Mouse (Mus musculus): ENCODE results near the gene B3gnt7.
"Not testable (repeated sequence)": the region's sequence is repeated elsewhere in the genome, so short reads cannot be mapped to it uniquely, and the experiment has no call there.

The B3gnt7 gene

DNA sequence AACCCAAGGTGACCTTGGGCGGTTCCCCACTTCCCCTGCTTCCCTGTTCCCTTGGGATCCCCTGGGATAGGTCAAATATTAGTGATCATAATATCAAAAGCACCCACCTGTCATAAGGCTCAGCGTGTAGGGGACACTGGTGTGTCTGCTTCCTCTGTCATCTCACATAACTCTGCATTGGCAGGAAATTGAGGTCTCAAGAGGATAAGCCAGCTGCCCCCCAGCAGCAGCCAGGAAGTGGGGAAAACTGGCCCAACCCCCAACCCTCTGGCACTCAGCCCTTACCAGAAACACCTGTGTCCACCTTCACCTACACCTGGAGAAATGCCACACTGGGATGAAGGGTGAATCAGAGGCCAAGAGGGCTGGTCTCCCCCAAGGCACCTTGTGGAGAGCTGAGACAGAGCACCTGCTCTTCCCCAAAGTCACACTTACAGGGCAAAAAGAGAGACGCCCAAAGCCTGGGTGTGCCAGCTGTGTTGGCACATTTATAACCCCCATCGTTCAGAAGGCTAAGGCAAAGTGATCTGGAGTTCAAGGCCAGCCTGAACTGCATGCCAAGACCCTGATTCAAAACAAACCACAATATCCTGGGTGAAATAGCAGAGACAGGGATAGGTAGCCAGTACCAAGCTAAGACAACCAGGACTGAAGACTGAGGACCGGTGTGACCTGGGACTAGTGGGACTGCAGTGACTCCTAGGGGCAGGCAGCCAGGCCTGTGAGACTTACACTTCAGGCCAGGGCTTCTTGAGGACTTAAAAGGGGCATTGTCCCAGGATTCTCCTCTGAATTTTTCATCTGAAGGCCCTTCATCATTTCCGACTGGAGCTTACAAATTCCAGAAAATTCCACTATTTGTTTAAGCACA is 1.2 kb upstream of the B3gnt7 start:
- DNase-seq (ENCODE audit: low read depth in 1 of 2, low spot score in 2 of 2): no peak

DNA sequence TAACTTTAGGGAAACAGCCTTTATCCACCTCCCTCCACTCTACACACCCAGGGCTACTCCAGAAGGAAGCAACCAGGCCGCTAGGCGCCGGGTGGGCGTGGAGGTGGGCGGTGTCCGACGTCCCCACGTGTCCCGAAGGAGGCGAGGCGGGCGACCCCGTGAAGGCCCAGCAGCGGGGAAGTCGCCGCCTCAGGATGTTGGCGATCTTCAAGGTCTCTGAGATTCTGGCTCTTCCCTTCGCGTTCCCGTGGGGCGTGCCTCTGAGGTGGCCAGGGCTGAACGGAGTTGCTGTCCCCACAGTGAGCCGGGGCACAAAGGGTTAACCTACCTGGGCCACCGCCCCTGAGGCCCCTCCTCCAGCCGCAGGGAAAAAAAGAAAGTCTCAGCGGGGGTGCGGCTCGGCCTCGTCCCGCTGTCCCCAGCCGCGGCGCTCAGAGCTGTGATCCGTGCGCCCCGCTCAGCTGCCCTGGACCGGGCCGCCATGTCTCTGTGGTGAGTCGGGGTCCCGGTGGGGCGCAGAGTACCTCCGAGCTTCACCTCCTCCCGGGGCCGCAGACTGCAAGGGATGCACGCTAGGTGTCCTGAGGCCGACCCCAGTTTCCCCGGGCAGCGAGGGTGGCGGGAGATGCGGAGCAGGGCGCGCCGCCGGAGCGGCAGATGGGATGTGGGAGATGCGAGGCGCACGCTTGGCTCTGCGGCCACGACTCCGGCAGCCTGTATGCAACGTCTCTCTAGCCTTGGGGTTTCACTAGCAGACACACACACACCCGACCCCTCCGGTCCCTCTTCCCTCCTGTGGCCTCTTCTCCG is 636 bp downstream of the B3gnt7 start:
- DNase-seq (ENCODE audit: low read depth in 1 of 2, low spot score in 2 of 2): no peak

DNA sequence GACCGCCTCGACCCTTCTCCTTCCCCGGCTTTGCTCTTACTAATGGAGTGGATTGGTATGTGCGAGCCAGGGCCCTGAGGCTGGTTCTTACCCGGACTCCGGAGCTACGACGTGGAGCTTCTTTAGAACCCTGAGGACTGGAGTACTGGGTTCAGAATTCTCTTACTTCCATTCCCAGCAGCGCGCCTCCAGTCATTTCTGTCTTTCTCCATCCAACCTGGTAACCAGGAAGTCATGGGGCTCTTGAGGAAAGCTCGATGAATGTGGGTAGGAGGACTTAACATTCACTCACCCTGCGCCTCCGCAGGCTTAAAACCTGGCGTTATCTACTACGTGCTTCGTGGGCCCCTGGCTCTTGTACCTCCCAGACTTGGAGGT is 1.2 kb downstream of the B3gnt7 start:
- DNase-seq (ENCODE audit: low read depth in 1 of 2, low spot score in 2 of 2): no peak

DNA sequence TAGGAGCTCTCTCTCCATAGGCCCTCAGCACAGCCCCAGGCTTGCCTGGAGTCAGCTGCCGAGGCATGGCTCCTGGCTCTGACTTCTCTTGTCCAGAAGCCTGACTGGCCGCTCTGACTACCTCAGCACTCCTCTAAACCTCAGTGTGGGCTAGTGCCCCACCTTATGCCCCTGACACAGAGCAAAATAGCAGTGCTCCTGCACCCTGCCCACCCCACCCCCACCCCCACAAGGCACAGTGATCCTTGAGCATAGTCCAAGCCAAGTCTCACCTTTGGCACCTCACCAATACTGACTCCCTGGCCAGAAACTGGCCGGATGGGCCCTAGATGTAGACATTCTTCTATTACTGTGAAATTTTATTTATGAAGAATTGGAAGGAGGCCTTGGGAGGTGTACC is 4.1 kb downstream of the B3gnt7 start:
- no peak for DNase-seq (ENCODE audit: low read depth in 1 of 2, low spot score in 2 of 2)

DNA sequence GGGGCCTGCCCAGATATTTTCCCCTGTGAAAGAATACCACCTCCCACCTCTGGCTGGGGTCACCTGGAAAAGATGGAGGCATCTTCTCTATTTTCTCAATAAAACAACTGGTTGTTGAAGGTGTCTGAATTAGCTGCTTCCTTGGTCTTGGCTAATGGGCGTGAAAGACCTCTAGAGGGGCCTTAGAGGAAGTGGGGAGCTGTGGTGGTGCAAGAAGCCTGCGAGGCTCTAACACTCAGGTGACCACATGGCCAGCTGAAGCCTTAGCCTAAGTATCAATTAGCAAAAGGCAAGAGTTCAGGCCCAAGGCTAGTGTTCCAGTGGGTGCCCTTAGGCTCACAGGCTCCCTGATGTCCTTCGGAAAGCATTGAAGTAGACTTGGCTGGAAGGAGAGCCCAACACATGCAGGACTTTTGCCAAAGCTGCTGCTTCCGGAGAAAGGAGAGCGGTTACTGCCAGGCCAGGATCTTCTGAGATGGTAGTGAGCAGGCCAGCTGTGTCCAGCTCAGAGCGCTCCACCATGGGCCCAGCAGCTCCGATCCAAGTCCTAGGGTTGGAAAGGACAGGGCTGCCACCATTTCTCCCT is 4.6 kb downstream of the B3gnt7 start:
- DNase-seq (ENCODE audit: low read depth in 1 of 2, low spot score in 2 of 2): no peak

DNA sequence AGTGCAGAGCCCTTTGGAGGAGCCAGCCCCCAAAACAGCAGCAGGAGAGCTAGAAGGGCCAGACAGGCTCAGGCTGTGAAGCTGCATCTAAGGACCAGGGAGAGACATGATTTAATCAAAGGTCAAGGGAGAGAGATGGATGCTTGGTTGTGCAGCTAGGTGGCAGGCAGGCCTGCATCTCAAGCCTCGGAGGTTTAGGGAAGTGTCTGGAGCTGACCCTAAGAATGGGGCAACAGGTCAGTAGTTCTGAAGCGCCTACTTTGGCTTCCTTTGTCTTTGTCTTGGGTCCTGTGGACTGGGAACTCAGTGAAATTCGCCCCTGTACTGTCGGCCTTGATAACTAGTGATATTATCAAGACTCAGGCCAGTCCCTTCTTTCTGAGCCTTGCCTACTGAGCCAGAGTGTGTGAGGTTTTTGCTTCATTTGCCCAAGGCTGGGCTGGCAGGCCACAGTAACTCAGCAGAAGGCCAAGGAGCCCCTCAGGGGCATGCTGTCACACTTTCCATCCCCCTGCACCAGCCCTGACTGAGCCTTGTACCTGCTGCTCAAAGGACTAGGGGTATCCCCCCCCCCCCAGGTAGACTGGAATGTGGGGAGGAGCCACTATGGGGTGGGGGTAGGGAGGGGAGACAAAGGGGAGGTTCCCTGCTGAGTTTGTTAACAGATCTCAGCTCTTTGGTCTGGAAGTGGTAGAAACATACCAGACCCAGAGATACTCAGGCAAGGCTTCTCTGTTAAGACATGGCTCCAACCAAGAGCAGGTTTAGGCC is 5.4 kb downstream of the B3gnt7 start:
- no peak for DNase-seq (ENCODE audit: low read depth in 1 of 2, low spot score in 2 of 2)

DNA sequence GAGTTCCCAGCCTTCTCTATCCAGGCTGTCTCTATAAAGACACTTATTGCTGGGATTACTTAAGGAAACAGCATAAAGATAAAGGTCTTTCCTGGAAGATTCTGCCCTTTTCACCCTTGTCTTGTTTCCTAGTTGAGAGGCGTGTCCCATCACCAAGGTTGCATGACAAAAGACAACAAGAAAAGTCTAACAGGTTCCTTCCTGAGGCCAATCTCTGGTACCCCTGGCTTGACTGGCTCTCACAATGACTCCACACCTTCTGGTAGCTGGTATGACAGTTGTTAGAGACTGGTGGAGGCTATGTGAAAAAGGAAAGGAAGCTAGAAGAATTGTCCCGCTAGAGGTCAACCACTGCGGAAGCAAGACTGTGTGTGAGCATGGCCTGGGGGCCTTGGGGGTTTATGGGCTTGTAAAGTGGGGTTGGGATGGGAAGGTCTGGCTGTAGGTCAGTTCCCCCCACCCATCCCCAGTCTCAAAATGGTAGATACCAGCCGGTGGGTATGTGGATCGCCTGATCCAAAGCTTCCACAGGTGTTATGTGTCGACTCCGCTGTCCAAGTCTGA is 6.7 kb downstream of the B3gnt7 start:
- no peak for DNase-seq (ENCODE audit: low read depth in 1 of 2, low spot score in 2 of 2)

DNA sequence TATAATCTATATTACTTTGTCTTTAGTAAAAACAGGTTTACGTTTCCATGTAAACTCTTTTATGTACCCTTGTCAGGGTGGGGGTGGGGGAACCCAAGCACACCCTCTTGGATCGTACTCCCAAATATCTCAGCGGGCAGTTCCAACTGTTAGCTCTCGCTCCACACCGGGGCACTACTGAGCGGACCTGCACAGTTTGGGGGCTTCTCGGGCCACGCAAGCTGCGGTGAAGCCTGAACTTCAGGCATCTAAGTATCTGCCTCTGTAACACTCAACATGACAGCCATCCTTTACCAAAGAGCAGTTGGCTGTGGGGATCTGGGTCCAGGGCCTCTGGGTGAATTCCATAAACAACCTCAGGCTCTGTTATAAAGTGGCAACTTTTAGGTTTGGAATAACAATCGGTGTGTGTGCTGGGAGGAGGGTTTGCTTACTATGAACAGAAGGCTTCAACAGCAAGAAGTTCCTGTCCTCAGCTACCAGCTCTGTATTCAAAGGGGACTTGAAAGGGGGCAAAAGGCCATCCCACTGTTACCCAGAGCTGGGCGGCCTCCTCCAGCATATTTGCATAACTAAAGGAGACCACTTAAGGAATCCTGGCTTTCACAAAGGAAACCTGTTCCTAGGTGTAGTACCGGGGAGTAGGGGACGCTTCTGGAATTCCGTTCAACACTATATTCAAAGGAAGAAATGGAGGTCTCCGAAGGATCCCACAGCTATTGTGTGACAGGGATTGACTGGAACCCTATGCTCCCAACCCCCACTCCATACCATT is 8.1 kb downstream of the B3gnt7 start:
- no peak for DNase-seq (ENCODE audit: low read depth in 1 of 2, low spot score in 2 of 2)

DNA sequence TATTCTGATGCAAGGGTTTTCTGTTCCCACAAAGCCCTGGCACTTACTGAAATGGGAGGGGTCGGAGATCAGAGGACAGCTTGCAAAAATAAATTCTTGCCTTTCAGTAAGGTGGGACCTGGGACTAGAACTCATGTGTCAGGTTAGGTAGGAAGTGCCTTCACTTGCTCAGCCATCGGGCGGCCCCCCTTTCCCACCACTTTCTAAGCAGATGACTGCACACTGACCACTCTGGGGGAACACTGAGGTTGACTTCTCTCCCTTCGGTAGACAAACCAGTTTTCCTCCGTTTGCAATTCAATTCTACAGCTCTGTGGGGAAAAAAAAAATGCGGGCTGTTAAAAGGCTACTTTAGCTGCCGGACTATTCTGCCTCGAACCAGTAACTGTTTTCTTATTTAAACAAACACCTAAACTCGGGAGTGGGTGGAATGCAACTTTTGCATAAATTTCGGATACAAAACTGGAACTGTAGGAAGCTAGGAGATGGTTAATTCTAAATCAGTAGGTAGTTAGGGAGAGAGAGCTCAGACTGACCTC is 8.9 kb downstream of the B3gnt7 start:
- no peak for DNase-seq (ENCODE audit: low read depth in 1 of 2, low spot score in 2 of 2)

DNA sequence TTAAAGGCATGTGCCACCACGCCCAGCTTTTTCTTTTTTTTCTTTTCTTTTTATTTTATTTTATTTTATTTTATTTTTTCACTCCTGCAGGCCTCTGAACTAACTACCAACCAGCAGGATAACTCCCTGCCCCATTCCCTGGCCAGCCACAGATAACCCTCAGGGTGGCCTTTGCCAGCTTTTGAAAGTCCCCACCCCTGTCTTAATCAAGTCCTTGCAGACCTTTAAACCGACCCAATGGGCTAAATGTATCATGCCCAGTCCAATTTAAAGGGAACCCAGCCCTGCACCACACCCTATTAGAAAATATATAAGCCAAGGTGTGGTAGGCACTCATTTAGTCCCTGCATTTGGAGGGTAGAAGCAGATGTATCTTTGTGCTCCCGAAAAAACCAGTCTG is 9.6 kb downstream of the B3gnt7 start:
- no peak for DNase-seq (ENCODE audit: low read depth in 1 of 2, low spot score in 2 of 2)

DNA sequence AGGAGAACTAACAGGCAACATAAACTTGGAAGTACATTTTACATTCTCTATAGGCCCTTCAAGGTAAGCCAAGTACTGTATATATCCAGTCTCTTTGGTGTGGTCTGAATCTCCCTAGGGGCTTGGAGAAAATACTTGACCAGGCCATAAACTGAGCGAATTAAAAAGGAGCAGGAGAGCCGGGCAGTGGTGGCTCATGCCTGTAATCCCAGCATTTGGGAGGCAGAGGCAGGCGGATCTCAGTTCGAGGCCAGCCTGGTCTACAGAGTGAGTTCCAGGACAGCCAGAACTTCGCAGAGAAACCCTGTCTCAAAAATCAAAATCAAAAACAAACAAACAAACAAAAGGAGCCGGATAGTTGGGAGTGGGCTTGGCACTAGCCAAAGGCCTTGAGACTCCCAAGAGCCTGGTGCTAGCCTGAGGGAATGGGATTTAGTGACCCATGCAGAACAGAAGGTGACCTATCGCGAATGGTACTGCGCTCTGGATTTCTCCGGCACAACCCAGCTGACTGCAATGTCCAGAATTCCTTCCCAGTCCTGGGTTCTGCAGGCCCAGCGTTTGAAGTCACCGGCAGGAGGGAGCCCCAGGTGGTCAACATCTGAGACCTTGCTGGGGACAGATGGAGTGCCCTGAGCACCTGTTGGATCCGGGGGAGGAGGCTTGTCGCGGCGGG is 10.6 kb downstream of the B3gnt7 start:
- DNase-seq (ENCODE audit: low read depth in 1 of 2, low spot score in 2 of 2): no peak

DNA sequence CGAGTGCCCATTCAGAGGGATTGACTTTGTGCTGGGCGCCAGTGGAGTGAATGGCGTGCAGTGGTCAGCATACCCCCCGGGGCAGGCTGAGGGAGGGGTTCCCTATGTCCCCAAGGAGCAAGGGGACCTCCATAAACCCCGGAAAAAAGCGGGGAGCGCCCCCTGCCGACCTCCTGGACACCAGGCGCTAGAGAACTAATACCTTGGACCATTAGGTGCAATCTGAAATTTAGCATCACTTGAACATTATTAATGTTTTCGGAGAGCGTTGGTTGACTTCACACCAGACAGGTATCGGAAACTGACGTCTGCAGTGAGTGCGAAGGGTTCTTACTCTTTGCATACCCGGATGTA is 11.1 kb downstream of the B3gnt7 start:
- no peak for DNase-seq (ENCODE audit: low read depth in 1 of 2, low spot score in 2 of 2)

DNA sequence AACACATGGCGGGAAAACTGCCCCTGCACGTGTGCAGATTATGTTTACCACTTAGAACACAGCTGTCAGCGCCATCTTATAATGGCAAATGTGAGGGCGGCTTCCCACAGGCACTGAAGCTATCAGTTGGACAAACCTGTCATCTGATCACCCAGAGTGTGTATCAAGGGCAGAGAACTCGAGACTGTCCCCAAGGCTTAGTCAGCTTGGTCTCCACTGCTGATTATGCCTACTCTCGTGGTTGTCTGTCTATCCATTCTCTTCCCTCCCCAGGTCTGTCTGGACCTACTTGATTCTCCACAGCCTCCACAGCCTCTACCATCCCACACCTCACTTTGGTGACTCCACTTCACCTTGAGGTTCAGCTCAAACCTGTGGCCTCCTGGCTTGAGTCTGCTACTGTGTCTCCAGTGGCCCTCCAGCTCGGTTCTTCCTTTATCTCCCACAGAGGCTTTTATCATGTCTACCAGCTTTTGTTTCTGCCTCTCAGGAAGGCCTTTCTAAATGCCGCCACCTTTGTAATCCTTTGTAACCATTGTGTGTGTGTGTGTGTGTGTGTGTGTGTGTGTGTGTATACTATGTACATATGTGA is 18.3 kb downstream of the B3gnt7 start:
- DNase-seq (ENCODE audit: low read depth in 1 of 2, low spot score in 2 of 2): no peak

DNA sequence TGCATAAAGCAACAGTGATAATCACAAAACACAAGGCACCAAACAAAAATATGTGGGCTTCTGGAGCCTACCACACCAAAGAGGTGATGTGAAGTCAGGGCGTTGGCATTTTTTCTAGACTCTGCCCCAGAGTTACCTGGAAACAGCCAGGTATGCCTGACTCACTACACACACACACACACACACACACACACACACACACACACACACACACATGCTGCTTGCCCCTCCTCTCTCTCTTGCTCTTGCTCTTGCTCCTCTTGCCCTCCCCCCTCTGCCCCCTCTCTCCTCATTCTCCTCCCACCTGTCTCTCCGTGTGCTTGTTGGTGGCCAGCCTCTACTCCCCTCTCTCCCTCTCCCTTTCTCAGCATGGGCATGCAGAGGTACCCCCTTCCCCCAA is 33.7 kb downstream of the B3gnt7 start:
- no peak for DNase-seq (ENCODE audit: low read depth in 1 of 2, low spot score in 2 of 2)

DNA sequence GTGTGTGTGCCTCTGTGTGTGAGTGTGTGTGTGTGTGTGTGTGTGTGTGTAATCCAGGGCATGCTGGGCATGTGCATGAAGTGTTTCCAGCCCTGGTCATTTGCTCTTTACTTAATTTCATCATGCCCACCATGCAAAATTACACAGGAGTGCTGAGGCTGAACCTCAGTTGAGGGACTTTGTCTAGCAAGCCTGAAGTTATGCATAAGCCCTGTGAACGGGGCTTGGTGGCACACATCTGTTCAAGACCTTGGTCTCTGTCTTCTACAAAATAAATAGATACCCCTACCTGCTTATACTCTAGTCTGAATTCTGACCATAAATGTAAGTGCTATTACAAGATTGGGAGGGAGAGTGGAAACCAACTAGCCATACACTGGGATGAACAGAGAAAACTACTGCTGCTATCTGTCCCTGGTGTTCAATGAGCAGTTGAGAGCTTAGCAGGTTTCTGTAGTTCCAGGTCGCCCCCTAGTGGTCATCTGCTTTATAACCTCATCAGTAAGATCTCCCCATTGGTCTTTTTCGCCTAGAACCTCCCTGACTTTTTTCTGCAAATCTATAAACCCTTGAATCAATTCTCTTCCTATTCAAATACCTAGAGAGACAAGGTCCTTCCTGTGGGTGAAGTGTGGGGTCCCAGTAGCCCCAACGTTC is 36.7 kb downstream of the B3gnt7 start:
- peak; percentile 40 to 61 for DNase-seq (ENCODE audit: low read depth in 1 of 2, low spot score in 2 of 2)

DNA sequence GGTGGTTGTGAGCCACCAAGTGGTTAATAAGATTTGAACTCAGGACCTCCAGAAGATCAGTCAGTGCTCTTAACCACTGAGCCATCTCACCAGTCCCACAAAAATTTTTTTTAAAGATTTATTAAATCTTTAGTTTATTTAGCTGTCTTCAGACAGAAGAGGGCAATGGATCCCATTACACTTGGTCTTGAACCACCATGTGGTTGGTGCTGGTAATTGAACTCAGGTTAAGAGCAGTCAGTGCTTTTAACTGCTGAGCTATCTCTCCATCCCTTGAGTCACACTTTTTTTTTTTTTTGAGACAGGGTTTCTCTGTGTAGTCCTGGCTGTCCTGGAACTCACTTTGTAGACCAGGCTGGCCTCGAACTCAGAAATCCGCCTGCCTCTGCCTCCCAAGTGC is 38.5 kb downstream of the B3gnt7 start:
- not testable (repeated sequence) for DNase-seq (ENCODE audit: low read depth in 1 of 2, low spot score in 2 of 2)

DNA sequence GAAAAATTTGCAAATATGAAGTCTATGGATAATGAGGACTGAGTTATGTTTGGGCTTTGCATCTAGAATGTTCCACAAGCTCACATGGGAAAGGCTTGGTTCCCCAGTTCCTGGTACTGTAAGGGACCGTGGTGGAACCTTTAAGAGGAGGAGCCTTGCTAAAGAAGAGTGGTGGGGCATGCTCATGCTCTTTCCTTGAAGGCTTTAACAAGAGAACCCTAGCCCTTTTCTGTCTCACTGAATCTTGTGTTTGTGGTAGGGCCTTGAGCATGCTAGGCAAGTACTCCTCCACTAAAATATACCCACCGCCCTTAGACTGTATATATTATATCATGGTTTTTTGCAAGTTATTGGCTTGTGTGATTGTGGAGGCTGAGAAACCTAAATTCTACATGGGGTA is 39.7 kb downstream of the B3gnt7 start:
- no peak for DNase-seq (ENCODE audit: low read depth in 1 of 2, low spot score in 2 of 2)

DNA sequence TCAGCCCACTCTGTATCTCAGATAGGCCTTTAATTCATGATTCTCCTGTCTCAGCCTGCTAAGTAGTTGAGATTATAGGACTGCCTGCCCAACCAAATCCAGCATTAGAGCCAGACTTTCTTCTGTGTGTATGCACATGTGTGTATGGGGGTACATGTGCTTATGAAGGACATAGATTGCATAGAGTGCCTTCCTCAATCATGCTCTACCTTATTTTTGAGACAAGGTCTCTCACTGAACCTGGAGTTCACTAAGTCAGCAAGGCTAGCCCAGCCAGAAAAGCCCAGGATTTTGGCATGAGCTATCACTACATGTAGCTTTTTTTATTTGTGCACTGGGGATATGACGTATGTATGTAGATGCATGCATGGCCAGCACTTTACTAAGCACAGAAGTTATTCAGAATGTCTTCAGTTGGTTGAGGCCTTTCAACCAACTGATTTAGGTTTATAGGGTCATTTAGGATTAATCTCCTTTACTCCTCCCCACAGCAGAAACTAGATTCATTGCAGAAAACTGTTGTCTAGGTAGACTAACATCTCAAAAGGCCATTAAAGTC is 40.5 kb downstream of the B3gnt7 start:
- DNase-seq (ENCODE audit: low read depth in 1 of 2, low spot score in 2 of 2): no peak
